Mouse (Mus musculus): ENCODE results near the gene Cadm3.

The Cadm3 gene

GRCm38 (mm10) chr1:173363436-173363835 lies 4.1 kb downstream of the Cadm3 start:
- in situ Hi-C loops (cut with MboI; ENCODE audit: unreplicated experiment in 2 of 2), result no loop called here

- in situ Hi-C loops (cut with MboI; ENCODE audit: unreplicated experiment in 2 of 2), result no loop called here
Observed at GRCm38 (mm10) chr1:173361651-173362050, 5.8 kb downstream of the Cadm3 start.

GRCm38 (mm10) chr1:173359590-173360290 lies 7.8 kb downstream of the Cadm3 start:
- in situ Hi-C loops (cut with MboI; ENCODE audit: unreplicated experiment in 2 of 2), result no loop called here

GRCm38 (mm10) chr1:173357799-173358198 lies 9.7 kb downstream of the Cadm3 start:
- in situ Hi-C loops (cut with MboI; ENCODE audit: unreplicated experiment in 2 of 2), result no loop called here

- in situ Hi-C loops (cut with MboI; ENCODE audit: unreplicated experiment in 2 of 2), result no loop called here
Observed at GRCm38 (mm10) chr1:173356699-173357098, 10.8 kb downstream of the Cadm3 start.

- in situ Hi-C loops (cut with MboI; ENCODE audit: unreplicated experiment in 2 of 2), result no loop called here
Observed at GRCm38 (mm10) chr1:173355107-173355846, 12.2 kb downstream of the Cadm3 start.

GRCm38 (mm10) chr1:173350372-173350957 lies 17.0 kb downstream of the Cadm3 start, which contains the start of gene Aim2:
Aim2 (plus strand) TSS chr1:173350879.
- in situ Hi-C loops (cut with MboI; ENCODE audit: unreplicated experiment in 2 of 2), result no loop called here

- in situ Hi-C loops (cut with MboI; ENCODE audit: unreplicated experiment in 2 of 2), result no loop called here
Observed at GRCm38 (mm10) chr1:173349946-173350345, 17.5 kb downstream of the Cadm3 start.

- in situ Hi-C loops (cut with MboI; ENCODE audit: unreplicated experiment in 2 of 2), result no loop called here
Observed at GRCm38 (mm10) chr1:173349192-173349591, 18.3 kb downstream of the Cadm3 start.

- in situ Hi-C loops (cut with MboI; ENCODE audit: unreplicated experiment in 2 of 2), result no loop called here
Observed at GRCm38 (mm10) chr1:173348527-173348926, 19.0 kb downstream of the Cadm3 start.

- in situ Hi-C loops (cut with MboI; ENCODE audit: unreplicated experiment in 2 of 2), result no loop called here
Observed at GRCm38 (mm10) chr1:173345112-173345511, 22.4 kb downstream of the Cadm3 start.

GRCm38 (mm10) chr1:173343934-173344333 lies 23.6 kb downstream of the Cadm3 start:
- in situ Hi-C loops (cut with MboI; ENCODE audit: unreplicated experiment in 2 of 2), result no loop called here

GRCm38 (mm10) chr1:173342425-173342824 lies 25.1 kb downstream of the Cadm3 start:
- in situ Hi-C loops (cut with MboI; ENCODE audit: unreplicated experiment in 2 of 2), result no loop called here

GRCm38 (mm10) chr1:173339543-173339942 lies 28.0 kb downstream of the Cadm3 start:
- in situ Hi-C loops (cut with MboI; ENCODE audit: unreplicated experiment in 2 of 2), result loop anchor here (5.0 to 10.0 kb wide), 2 partner anchors 55 to 1128 kb away; no protein-coding TSS in a partner anchor

- in situ Hi-C loops (cut with MboI; ENCODE audit: unreplicated experiment in 2 of 2), result loop anchor here (5.0 to 10.0 kb wide), 2 partner anchors 58 to 1130 kb away; no protein-coding TSS in a partner anchor
Observed at GRCm38 (mm10) chr1:173337008-173337407, 30.5 kb downstream of the Cadm3 start.

GRCm38 (mm10) chr1:173335903-173336302 lies 31.6 kb downstream of the Cadm3 start:
- in situ Hi-C loops (cut with MboI; ENCODE audit: unreplicated experiment in 2 of 2), result loop anchor here (5.0 to 10.0 kb wide), 2 partner anchors 59 to 1131 kb away; no protein-coding TSS in a partner anchor

- in situ Hi-C loops (cut with MboI; ENCODE audit: unreplicated experiment in 2 of 2), result loop anchor here in 1 of 2 experiments (10.0 kb wide), 1 partner anchor 61 kb away; no protein-coding TSS in a partner anchor
Observed at GRCm38 (mm10) chr1:173333312-173334253, 33.9 kb downstream of the Cadm3 start, which contains the start of gene Ackr1. Ackr1 (minus strand) TSS chr1:173333750.

- in situ Hi-C loops (cut with MboI; ENCODE audit: unreplicated experiment in 2 of 2), result loop anchor here in 1 of 2 experiments (10.0 kb wide), 1 partner anchor 62 kb away; no protein-coding TSS in a partner anchor
Observed at GRCm38 (mm10) chr1:173332418-173332817, 35.1 kb downstream of the Cadm3 start.

- in situ Hi-C loops (cut with MboI; ENCODE audit: unreplicated experiment in 2 of 2), result loop anchor here in 1 of 2 experiments (10.0 kb wide), 3 partner anchors 65 to 1135 kb away; no protein-coding TSS in a partner anchor
Observed at GRCm38 (mm10) chr1:173329743-173330142, 37.8 kb downstream of the Cadm3 start.

GRCm38 (mm10) chr1:173329185-173329584 lies 38.3 kb downstream of the Cadm3 start:
- in situ Hi-C loops (cut with MboI; ENCODE audit: unreplicated experiment in 2 of 2), result loop anchor here in 1 of 2 experiments (10.0 kb wide), 2 partner anchors 924 to 1136 kb away; no protein-coding TSS in a partner anchor
